Mouse (Mus musculus): ENCODE measurements around the gene Fndc10. TPM values are rescaled to one million over a fixed set of nuclear protein-coding genes. Genes with fewer than 3 reads are reported as not detected.
"Not testable (repeated sequence)": the region's sequence is repeated elsewhere in the genome, so short reads cannot be mapped to it uniquely, and the experiment has no call there.

Fndc10 gene
- 2.5 and 2.8 TPM in 2 replicates for polyA plus RNA-seq (2015; fragmentation: Nextera tagmentation; extraction: Ambion mirVana)

DNA sequence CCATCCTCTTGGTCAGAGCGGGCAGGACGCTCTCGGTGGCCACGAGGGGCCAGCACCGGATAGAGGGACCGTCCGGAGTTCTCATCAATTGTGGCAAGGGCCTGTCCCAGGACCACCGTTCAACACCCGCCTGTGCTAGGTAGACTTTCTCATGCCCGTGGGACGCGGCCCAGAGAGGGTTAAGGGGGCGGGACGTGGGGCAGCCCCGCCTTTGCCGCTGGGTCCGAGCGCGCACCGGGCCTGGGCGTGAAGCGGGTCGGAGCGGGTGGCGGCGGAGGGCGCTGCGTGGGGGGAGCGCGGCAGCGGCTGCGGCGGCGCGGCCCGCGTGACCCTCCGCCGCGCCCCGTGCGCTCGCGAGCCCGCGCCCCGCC lies at the start of gene Fndc10:
TSS of gene Fndc10 (plus strand) at position 232 of the 371 bp plus-strand sequence.
- H3K27me3 ChIP-seq (ENCODE audit: control insufficient read depth, insufficient read depth, low read length): no peaks in the 10 kb centered on the region; the same call in 1 of the 2 replicates
- peak within 1 kb of the TSS; percentile 71 for H3K4me3 ChIP-seq (replicated peaks; ENCODE audit: low read length)
- peak; percentile 82 for ATAC-seq (ENCODE audit: insufficient read depth, low FRiP score)
- H3K4me1 ChIP-seq (ENCODE audit: control insufficient read depth, insufficient read depth, low read length): peaks cover 20% of the 10 kb centered on the region
- H3K36me3 ChIP-seq (ENCODE audit: control insufficient read depth, insufficient read depth, low read length): no peaks in the 10 kb centered on the region
- H3K9me3 ChIP-seq (replicated peaks; ENCODE audit: control insufficient read depth, low read length): no peaks in the 10 kb centered on the region
- no peak within 1 kb of the TSS; the same call in 1 of the 2 replicates for H3K27ac ChIP-seq (ENCODE audit: low read length)
- WGBS: under 1% methylated on average over 41 of the region's 47 CpGs
- H3K4me2 ChIP-seq (ENCODE audit: low read depth, low read length): peak within 1 kb of the TSS; percentile 98
- peak within 1 kb of the TSS; percentile 90 for H3K9ac ChIP-seq (ENCODE audit: low read length)

DNA sequence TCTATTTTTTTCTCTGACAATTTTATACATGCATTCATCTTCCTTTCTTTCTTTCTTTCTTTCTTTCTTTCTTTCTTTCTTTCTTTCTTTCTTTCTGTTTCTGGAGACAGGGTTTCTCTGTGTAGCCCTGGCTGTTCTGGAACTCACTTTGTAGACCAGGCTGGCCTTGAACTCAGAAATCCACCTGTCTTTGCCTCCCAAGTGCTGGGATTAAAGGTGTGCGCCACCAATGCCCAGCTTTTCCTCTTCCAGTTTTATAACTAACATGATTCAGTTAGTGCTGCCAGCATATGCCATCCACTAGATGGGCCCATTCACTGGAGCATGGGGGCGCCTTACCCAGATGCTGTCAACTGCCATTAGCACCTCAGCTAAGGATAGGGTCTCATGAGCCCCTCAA lies 48.8 kb upstream of the Fndc10 start, which contains the start of gene Gm10563:
TSS of gene Gm10563 (minus strand) at position 101 of the 400 bp plus-strand sequence.
- 95% methylated on average over 2 of the region's 2 CpGs for WGBS
- not testable (repeated sequence) for H3K4me2 ChIP-seq (ENCODE audit: low read depth, low read length); H3K27ac ChIP-seq (ENCODE audit: low read length); H3K4me3 ChIP-seq (replicated peaks; ENCODE audit: low read length); H3K9me3 ChIP-seq (replicated peaks; ENCODE audit: control insufficient read depth, low read length); H3K9ac ChIP-seq (ENCODE audit: low read length); H3K27me3 ChIP-seq (ENCODE audit: control insufficient read depth, insufficient read depth, low read length); ATAC-seq (ENCODE audit: insufficient read depth, low FRiP score); H3K4me1 ChIP-seq (ENCODE audit: control insufficient read depth, insufficient read depth, low read length)
- peaks cover 40% of the 10 kb centered on the region for H3K36me3 ChIP-seq (ENCODE audit: control insufficient read depth, insufficient read depth, low read length)

DNA sequence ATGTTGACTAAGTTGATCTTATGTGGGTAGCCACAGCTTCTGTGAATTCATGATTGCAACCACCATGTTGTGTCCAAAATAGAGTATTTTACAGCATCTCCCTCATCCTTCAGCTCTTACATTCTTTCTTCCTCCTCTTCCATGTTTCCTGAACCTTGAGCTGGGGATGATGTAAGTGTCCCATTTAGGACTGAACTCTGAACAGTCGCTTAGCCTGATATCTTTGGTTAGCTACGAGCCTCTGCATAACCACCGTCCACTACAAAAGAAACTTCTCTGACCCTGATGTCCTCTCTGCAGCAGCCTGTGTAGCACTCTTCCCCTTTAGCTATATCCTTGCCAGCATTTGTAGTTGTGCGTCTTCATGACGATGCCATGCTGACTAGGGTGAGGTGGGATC lies 48.4 kb upstream of the Fndc10 start:
- Histone ChIP-seq H3K36me3 (ENCODE audit: control insufficient read depth, insufficient read depth, low read length) (peaks cover 39% of the 10 kb centered on the region), H3K4me2 (ENCODE audit: low read depth, low read length) (no peak overlapping the region), H3K27ac (ENCODE audit: low read length) (no peak overlapping the region), H3K9me3 (replicated peaks; ENCODE audit: control insufficient read depth, low read length) (no peaks in the 10 kb centered on the region), H3K4me3 (replicated peaks; ENCODE audit: low read length) (no peak overlapping the region), H3K4me1 (ENCODE audit: control insufficient read depth, insufficient read depth, low read length) (no peaks in the 10 kb centered on the region), H3K9ac (ENCODE audit: low read length) (no peak overlapping the region), H3K27me3 (ENCODE audit: control insufficient read depth, insufficient read depth, low read length) (no peaks in the 10 kb centered on the region)
- ATAC-seq (ENCODE audit: insufficient read depth, low FRiP score): no peak
- WGBS: 95% methylated on average over 5 of the region's 5 CpGs

DNA sequence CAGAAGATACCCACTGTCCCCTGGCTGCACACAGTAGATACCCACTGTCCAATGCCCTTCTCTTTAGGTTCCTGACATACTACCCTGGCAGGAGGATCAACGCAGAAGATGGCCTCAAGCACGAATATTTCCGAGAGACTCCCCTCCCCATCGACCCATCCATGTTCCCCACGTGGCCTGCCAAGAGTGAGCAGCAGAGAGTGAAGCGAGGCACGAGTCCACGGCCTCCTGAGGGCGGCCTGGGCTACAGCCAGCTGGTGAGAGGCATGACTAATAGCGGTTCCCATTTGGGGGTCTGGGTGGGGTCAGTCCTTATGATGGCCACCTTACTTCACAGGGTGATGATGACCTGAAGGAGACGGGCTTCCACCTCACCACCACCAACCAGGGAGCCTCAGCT lies 44.8 kb upstream of the Fndc10 start:
- H3K9me3 ChIP-seq (replicated peaks; ENCODE audit: control insufficient read depth, low read length): no peaks in the 10 kb centered on the region
- no peak overlapping the region for H3K27ac ChIP-seq (ENCODE audit: low read length)
- peaks cover 26% of the 10 kb centered on the region for H3K36me3 ChIP-seq (ENCODE audit: control insufficient read depth, insufficient read depth, low read length)
- ATAC-seq (ENCODE audit: insufficient read depth, low FRiP score): no peak
- H3K9ac ChIP-seq (ENCODE audit: low read length): no peak overlapping the region
- no peak overlapping the region for H3K4me3 ChIP-seq (replicated peaks; ENCODE audit: low read length)
- 89% methylated on average over 11 of the region's 11 CpGs for WGBS
- no peak overlapping the region for H3K4me2 ChIP-seq (ENCODE audit: low read depth, low read length)
- H3K27me3 ChIP-seq (ENCODE audit: control insufficient read depth, insufficient read depth, low read length): peaks cover 3% of the 10 kb centered on the region; the same call in 1 of the 2 replicates
- peaks cover 28% of the 10 kb centered on the region for H3K4me1 ChIP-seq (ENCODE audit: control insufficient read depth, insufficient read depth, low read length)

DNA sequence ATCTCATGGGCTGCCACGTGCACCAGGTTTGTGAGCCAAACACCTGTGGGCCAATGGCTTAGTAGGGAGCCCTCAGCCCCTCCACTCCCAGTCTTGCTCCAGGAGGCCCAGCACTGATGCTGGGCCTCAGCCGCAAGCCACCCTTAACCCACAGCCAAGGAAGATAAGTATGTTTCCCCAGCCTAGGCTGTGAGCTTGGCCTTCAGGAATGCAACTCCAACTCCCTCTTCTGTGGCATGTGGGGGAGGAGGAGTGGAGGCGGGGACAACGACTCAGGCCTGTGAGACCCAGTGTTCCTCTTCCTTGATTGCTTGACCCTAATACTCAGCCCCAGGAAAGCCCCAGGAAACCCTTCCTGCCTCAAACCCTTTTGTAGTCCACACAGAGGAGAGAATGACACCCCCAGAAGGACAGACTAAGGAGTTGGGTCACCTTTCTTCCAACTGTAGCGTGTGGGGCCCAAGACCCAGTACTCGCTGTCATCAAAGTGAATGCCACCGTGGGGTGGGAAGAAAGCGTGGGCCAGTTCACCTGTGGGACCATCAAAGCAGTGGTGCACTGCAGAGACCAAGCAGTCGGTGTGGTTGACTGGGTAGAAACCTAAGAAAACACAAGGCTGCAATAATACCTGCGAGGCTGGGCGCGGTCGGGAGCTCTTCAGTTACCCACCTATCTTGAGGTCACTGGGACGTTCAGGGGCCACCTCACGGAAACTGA lies 42.4 kb upstream of the Fndc10 start:
- H3K9ac ChIP-seq (ENCODE audit: low read length): peak overlapping the region; percentile 17
- WGBS: 49% methylated on average over 15 of the region's 15 CpGs
- peaks cover 22% of the 10 kb centered on the region for H3K36me3 ChIP-seq (ENCODE audit: control insufficient read depth, insufficient read depth, low read length)
- peak; percentile 57 for ATAC-seq (ENCODE audit: insufficient read depth, low FRiP score)
- peak overlapping the region; percentile 79 for H3K27ac ChIP-seq (ENCODE audit: low read length)
- no peak overlapping the region; the same call in 1 of the 2 replicates for H3K4me3 ChIP-seq (replicated peaks; ENCODE audit: low read length)
- H3K27me3 ChIP-seq (ENCODE audit: control insufficient read depth, insufficient read depth, low read length): peaks cover 3% of the 10 kb centered on the region; the same call in 1 of the 2 replicates
- peaks cover 38% of the 10 kb centered on the region for H3K4me1 ChIP-seq (ENCODE audit: control insufficient read depth, insufficient read depth, low read length)
- H3K4me2 ChIP-seq (ENCODE audit: low read depth, low read length): peak overlapping the region; percentile 86
- no peaks in the 10 kb centered on the region for H3K9me3 ChIP-seq (replicated peaks; ENCODE audit: control insufficient read depth, low read length)

DNA sequence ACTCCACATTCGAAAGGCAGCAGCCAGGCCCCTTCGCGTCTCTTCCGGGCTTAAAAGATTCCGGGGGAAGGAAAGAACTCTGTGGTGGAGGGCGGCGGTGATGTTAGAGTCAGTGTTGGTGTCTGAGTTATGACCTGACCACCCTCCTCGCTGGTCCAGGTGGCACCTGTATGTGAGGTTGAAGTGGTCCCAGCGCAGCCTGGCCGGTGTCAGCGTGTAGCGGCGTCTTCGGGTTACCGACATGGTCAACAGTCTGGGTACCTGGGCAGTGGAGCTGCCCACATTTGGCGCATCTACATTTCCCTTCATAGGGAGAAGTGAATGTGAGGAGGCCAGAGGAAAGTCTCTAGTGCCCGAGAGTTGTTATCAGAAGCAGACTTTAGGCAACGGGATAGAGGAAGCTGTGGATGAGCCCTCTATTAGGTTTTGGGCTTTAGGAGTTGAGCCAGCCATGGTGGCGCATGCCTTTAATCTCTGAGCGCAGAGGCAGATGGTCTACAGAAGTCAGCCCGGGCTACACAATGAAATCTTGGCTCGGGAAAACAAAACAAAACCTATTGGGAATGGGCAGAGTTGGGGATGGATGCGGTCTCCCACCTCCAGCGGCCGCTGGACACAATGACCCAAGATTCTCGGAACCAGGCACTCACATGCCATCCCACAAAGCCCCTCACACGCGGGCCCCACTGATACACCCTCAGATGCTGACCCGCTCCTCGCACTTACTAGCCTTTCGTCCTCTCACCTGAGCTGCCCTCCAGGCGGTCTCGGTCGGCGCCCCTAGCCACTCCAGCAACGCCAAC lies 41.7 kb upstream of the Fndc10 start:
- Histone ChIP-seq H3K4me2 (ENCODE audit: low read depth, low read length) (peak overlapping the region; percentile 86), H3K9me3 (replicated peaks; ENCODE audit: control insufficient read depth, low read length) (no peaks in the 10 kb centered on the region), H3K4me3 (replicated peaks; ENCODE audit: low read length) (peak overlapping the region; percentile 56), H3K36me3 (ENCODE audit: control insufficient read depth, insufficient read depth, low read length) (peaks cover 22% of the 10 kb centered on the region), H3K9ac (ENCODE audit: low read length) (peak overlapping the region; percentile 77), H3K27me3 (ENCODE audit: control insufficient read depth, insufficient read depth, low read length) (peaks cover 3% of the 10 kb centered on the region; the same call in 1 of the 2 replicates), H3K4me1 (ENCODE audit: control insufficient read depth, insufficient read depth, low read length) (peaks cover 38% of the 10 kb centered on the region), H3K27ac (ENCODE audit: low read length) (peak overlapping the region; percentile 79)
- 21% methylated on average over 36 of the region's 36 CpGs for WGBS
- ATAC-seq (ENCODE audit: insufficient read depth, low FRiP score): no peak

DNA sequence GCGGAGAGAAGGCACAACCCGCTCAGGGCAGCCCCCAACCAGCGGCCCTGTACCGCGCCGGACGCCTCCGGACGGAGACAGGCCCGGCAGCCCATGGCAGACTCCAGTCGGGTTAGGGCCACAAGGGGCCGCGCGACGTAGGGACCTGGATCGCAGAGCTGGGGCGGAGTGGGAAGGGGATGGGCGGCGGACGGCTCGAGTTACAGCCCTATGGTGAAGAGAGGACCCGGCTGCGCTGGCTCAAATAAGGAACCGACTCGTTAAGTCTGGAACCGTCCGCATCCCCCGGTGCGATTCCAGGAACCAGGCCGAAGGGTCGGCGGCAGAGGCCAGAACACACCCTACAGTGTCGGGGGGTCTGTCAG lies 41.1 kb upstream of the Fndc10 start, which contains the start of gene Mmp23:
TSS of gene Mmp23 (minus strand) at position 299 of the 365 bp plus-strand sequence.
- Histone ChIP-seq H3K27ac (ENCODE audit: low read length) (peak within 1 kb of the TSS; percentile 86), H3K4me1 (ENCODE audit: control insufficient read depth, insufficient read depth, low read length) (peaks cover 38% of the 10 kb centered on the region), H3K9me3 (replicated peaks; ENCODE audit: control insufficient read depth, low read length) (no peaks in the 10 kb centered on the region), H3K4me2 (ENCODE audit: low read depth, low read length) (peak within 1 kb of the TSS; percentile 86), H3K36me3 (ENCODE audit: control insufficient read depth, insufficient read depth, low read length) (peaks cover 22% of the 10 kb centered on the region), H3K9ac (ENCODE audit: low read length) (peak within 1 kb of the TSS; percentile 77), H3K27me3 (ENCODE audit: control insufficient read depth, insufficient read depth, low read length) (peaks cover 3% of the 10 kb centered on the region; the same call in 1 of the 2 replicates), H3K4me3 (replicated peaks; ENCODE audit: low read length) (peak within 1 kb of the TSS; percentile 56)
- peak; percentile 42; the same call in 1 of the 2 replicates for ATAC-seq (ENCODE audit: insufficient read depth, low FRiP score)
- WGBS: under 1% methylated on average over 33 of the region's 33 CpGs

DNA sequence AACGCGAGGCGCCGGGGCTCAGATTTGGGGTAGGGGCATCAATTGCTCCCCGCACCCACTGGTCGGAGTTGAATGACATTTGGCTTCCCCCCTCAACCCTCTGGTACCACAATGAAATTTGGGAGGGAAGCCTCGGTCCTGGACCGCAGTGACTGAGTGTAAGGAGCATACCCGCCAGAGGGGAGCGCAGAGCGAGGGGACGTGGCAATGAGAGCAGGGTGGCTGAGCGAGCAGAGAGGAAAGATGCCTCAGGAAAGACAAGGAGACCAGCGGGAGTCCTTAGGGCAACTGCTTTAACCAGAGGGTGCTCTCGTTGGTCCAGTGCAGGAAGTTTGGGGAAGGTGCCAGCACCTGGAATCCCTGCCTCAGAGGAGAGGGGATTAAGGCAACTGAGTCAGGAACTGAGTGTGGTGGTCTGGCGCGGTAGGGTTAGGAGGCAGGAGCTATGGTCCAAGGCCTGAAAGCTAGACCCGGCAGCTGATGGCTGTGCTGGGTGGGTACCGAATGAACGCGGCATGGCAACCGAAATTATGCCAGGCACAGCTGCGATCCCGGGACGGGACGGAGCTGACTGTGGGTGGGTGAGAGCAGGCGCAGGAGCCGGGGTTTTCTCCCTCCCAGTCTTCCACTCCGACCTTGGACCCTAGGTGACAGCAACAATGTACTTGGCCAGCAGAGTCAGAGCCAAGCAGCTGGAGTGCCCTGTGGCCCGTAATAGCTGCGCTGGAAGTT lies 40.5 kb upstream of the Fndc10 start:
- H3K9ac ChIP-seq (ENCODE audit: low read length): peak overlapping the region; percentile 77
- peaks cover 22% of the 10 kb centered on the region for H3K36me3 ChIP-seq (ENCODE audit: control insufficient read depth, insufficient read depth, low read length)
- H3K4me1 ChIP-seq (ENCODE audit: control insufficient read depth, insufficient read depth, low read length): peaks cover 38% of the 10 kb centered on the region
- peak overlapping the region; percentile 56 for H3K4me3 ChIP-seq (replicated peaks; ENCODE audit: low read length)
- ATAC-seq (ENCODE audit: insufficient read depth, low FRiP score): no peak
- peak overlapping the region; percentile 86 for H3K4me2 ChIP-seq (ENCODE audit: low read depth, low read length)
- H3K27ac ChIP-seq (ENCODE audit: low read length): peak overlapping the region; percentile 64
- 3% methylated on average over 31 of the region's 31 CpGs for WGBS
- H3K9me3 ChIP-seq (replicated peaks; ENCODE audit: control insufficient read depth, low read length): no peaks in the 10 kb centered on the region
- peaks cover 3% of the 10 kb centered on the region; the same call in 1 of the 2 replicates for H3K27me3 ChIP-seq (ENCODE audit: control insufficient read depth, insufficient read depth, low read length)

All from stomach, embryonic 16.5 days (tissue).